Mouse (Mus musculus) heart, embryonic 16.5 days (tissue): ENCODE measurements around the gene Sema6b. TPM values are rescaled to one million over a fixed set of nuclear protein-coding genes. Genes with fewer than 3 reads are reported as not detected.
"Not testable (repeated sequence)": the region's sequence is repeated elsewhere in the genome, so short reads cannot be mapped to it uniquely, and the experiment has no call there.

Source experiments
- ATAC-seq: fragments of 200-750 bp; cut with Nextera tagmentation; replicated peaks from 2 replicates; pipeline ENCODE4 v1.8.0; 2017; ENCODE audit warnings: moderate number of reproducible peaks; ENCODE audit not compliant: insufficient read depth, low FRiP score; ENCODE audit errors: extremely low read depth
- H3K27ac ChIP-seq: fragments of 300-500 bp; sonication (generic); 2 replicates; pipeline ENCODE4 v1.5.1; 2014; ENCODE audit warnings: mild to moderate bottlenecking, low read length, control low read depth, moderate library complexity
- H3K27me3 ChIP-seq: fragments of 300-500 bp; sonication (generic); 2 replicates; pipeline ENCODE4 v1.6.1; 2014; ENCODE audit warnings: low read length, mixed read lengths; ENCODE audit not compliant: control insufficient read depth, insufficient read depth
- H3K36me3 ChIP-seq: fragments of 300-500 bp; sonication (generic); 2 replicates; pipeline ENCODE4 v1.6.1; 2014; ENCODE audit not compliant: control insufficient read depth, insufficient read depth
- H3K4me1 ChIP-seq: fragments of 300-500 bp; sonication (generic); 2 replicates; pipeline ENCODE4 v1.6.1; 2014; ENCODE audit warnings: low read length, mixed read lengths; ENCODE audit not compliant: control insufficient read depth, insufficient read depth
- H3K4me2 ChIP-seq: fragments of 300-500 bp; sonication (generic); 2 replicates; pipeline ENCODE4 v1.6.1; 2014; ENCODE audit warnings: low read depth, mild to moderate bottlenecking, control low read depth, low read length
- H3K4me3 ChIP-seq: fragments of 300-500 bp; sonication (generic); 2 replicates; pipeline ENCODE4 v1.5.1; 2014; ENCODE audit warnings: mild to moderate bottlenecking, control low read depth, low read length
- H3K9ac ChIP-seq: fragments of 300-500 bp; sonication (generic); 2 replicates; pipeline ENCODE4 v1.6.1; 2014; ENCODE audit warnings: low read length, control low read depth
- H3K9me3 ChIP-seq: fragments of 300-500 bp; sonication (generic); replicated peaks from 2 replicates; pipeline ENCODE4 v1.6.1; 2016; ENCODE audit warnings: low read length; ENCODE audit not compliant: control insufficient read depth
- WGBS: fragments of 180-500 bp; shearing (Covaris S2); extraction: QIAGEN DNeasy Blood & Tissue Kit; methylation state at CpG from one replicate; pipeline ENCODE4 v1.1.7; 2014; 5-methylcytosine and 5-hydroxymethylcytosine counted together
- polyA plus RNA-seq: library from polyadenylated mRNA; unstranded; fragments of >200 nt; fragmentation: Nextera tagmentation; extraction: Ambion mirVana; gene quantifications from 2 replicates; pipeline ENCODE4 v1.2.1, GENCODE M21; 2015

Sema6b gene
- polyA plus RNA-seq, 1 experiment from 2014 or later: 0.70 TPM

DNA sequence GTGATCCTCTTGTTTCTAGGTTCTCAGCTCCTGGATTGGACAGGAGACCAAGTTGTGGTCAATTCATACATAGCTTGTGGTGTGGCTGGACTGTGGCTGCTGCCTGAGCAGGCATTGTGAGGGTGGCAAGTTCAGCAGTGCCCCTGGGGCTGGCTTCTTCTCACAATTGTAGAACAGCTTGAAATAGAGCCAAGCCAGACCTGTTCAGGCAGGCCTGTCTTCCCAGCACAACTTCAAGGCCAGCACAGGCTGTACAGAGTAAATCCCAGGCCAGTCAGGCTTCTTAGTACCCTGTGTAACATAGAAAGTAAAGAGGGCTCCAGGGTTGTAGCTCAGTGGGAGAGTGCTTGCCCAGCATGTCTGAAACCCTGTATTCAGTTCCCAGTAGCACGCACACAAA is 47.3 kb downstream of the Sema6b start:
- no peaks in the 10 kb centered on the region for H3K27me3 ChIP-seq
- H3K4me2 ChIP-seq: no peak overlapping the region
- H3K9me3 ChIP-seq: no peaks in the 10 kb centered on the region
- ATAC-seq: no peak
- H3K27ac ChIP-seq: no peak overlapping the region
- H3K36me3 ChIP-seq: peaks cover 15% of the 10 kb centered on the region
- H3K9ac ChIP-seq: no peak overlapping the region
- no peak overlapping the region for H3K4me3 ChIP-seq
- WGBS: 94% methylated on average over 1 of the region's 1 CpGs
- H3K4me1 ChIP-seq: no peaks in the 10 kb centered on the region

DNA sequence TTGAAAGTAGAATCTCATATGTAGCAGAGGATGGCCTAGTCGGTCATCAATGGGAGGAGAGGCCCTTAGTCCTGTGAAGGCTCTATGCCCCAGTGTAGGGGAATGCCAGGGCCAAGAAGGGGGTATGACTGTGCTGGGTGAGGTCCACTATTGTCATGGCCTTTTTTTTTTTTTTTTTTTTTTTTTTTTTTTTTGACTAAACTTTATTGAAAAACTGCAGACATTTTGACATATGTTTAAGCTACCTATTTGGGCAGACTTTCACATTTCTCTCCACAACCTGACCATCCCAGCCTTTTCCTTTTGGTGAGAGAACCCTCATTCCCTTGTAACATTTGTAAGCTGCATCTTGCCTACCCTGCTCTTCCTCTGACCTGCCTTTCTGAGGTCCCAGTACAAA is 47.8 kb downstream of the Sema6b start:
- WGBS: 75% methylated on average over 1 of the region's 1 CpGs
- no peak overlapping the region for H3K27ac ChIP-seq
- H3K4me1 ChIP-seq: no peaks in the 10 kb centered on the region
- no peak for ATAC-seq
- H3K4me2 ChIP-seq: no peak overlapping the region
- H3K9ac ChIP-seq: no peak overlapping the region
- peaks cover 13% of the 10 kb centered on the region for H3K36me3 ChIP-seq
- no peaks in the 10 kb centered on the region for H3K27me3 ChIP-seq
- H3K4me3 ChIP-seq: no peak overlapping the region
- no peaks in the 10 kb centered on the region for H3K9me3 ChIP-seq

DNA sequence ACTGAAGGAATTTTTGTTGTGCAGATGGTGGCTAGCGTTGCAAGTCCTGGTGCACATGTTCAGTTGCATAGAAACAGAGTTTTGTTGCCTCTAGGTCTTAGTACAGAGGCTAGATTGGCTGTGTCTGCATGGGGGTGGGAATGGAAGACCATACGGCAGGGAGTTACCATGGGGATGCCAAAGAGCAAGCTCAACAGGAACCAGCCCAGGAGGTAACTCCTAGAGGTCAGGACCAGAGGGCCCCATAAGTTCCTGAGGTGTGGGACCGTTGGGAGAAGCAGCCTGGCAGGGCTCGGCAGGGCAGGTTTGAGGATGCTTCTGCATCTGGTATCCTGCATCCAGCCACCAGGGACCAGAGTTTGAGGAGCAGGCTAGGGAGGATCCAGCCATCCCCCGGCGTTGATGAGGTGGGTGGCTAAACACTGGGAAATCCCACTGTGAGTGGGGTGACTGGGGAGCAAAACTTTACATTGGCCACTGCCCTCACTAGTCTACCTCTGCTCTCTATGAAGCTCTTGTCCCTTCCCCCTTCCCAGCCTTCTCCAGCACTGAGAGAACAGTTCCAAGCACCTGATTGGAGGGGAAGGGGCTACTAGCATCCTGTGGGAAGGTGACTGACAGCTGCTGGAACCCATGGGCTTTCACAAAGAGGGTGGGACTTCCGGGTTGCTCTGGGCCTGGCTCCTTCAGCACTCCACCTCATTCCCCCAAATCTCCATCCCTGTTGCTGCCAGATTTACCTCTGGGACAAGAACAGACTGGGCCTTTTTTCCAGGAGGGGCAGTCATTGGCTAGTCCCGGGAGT is 59.2 kb downstream of the Sema6b start:
- H3K4me2 ChIP-seq: peak overlapping the region; percentile 85
- H3K27ac ChIP-seq: no peak overlapping the region
- peaks cover 10% of the 10 kb centered on the region; the same call in 1 of the 2 replicates for H3K36me3 ChIP-seq
- no peaks in the 10 kb centered on the region for H3K9me3 ChIP-seq
- H3K9ac ChIP-seq: peak overlapping the region; percentile 95
- ATAC-seq: no peak
- WGBS: 11% methylated on average over 8 of the region's 8 CpGs
- no peaks in the 10 kb centered on the region for H3K27me3 ChIP-seq
- peak overlapping the region; percentile 97 for H3K4me3 ChIP-seq
- peaks cover 16% of the 10 kb centered on the region for H3K4me1 ChIP-seq

DNA sequence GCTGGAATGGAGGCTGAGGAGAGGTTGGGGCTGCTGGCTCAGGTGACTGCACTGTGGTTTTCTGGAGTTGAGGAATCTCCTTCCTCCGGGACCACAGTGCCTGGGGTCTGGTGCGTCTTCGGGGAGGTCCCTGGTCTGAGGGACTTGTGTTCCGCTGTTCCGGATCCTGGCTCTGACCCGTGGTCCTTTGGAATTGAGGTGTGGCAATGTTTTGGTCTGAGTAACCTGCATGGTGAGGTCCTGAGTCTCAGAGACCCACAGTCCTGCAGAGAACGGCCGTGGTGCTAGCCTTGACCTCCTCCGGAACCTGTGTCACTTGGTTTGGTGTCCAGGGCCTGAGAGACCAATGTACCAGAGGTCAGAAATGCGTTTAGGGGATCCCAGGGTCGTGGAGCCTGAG is 60.2 kb downstream of the Sema6b start:
- H3K4me3 ChIP-seq: peak overlapping the region; percentile 97
- peak overlapping the region; percentile 79 for H3K27ac ChIP-seq
- WGBS: under 1% methylated on average over 11 of the region's 11 CpGs
- H3K27me3 ChIP-seq: no peaks in the 10 kb centered on the region
- no peak for ATAC-seq
- peak overlapping the region; percentile 85 for H3K4me2 ChIP-seq
- no peaks in the 10 kb centered on the region for H3K9me3 ChIP-seq
- peaks cover 23% of the 10 kb centered on the region for H3K4me1 ChIP-seq
- peak overlapping the region; percentile 95 for H3K9ac ChIP-seq
- H3K36me3 ChIP-seq: peaks cover 10% of the 10 kb centered on the region; the same call in 1 of the 2 replicates

DNA sequence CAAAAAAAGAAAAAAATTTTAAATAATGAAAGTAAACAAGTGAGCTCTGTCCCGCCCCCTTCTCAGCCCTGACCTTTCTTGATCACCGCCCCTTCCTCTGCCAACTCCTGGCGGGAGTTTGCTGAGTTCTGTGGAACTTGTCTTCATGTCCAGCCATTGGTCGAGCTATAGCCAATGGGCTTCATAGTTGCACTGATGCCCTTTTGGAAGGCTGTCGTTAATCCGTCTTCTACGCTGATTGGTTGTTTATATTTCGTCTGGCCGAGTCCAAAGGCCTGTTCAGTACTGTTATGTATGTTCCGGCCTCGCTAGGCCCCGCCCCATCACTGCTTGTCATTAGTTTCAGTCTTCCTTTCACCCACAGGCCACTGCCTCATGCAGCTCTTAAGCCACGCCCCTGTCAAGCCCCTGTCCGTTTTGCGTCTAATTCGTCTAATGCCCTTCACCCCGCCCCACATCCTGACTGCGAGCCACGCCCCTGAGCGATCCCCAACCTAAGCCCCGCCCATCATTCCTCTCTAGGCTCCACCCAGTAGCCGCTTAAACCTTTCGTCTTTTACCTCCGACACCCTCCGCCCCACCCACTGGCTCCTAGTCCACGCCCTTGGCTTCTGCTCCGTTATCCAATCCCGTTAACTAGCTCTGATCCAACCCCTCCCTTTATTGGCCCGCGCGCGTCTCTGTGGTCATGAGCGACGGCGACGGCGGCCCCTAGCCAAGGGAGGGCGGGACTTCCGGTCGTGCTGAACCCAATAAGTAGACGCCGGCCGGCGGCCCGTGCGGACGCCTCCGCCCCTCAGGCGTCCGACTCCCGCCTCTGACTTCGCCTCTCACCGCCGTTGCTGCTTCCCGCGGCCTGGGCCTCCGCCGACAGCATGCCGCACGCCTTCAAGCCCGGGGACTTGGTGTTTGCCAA is 61.0 kb downstream of the Sema6b start, which contains the start of gene Hdgfl2:
Gene Hdgfl2 (plus strand): TSS at position 755 of the 916 bp plus-strand sequence.
- Histone ChIP-seq H3K4me3 (peak within 1 kb of the TSS; percentile 97), H3K9me3 (no peaks in the 10 kb centered on the region), H3K9ac (peak within 1 kb of the TSS; percentile 95), H3K27ac (peak within 1 kb of the TSS; percentile 79), H3K36me3 (peaks cover 7% of the 10 kb centered on the region; the same call in 1 of the 2 replicates), H3K27me3 (no peaks in the 10 kb centered on the region), H3K4me1 (peaks cover 25% of the 10 kb centered on the region), H3K4me2 (peak within 1 kb of the TSS; percentile 85)
- ATAC-seq: peak; percentile 92
- WGBS: under 1% methylated on average over 61 of the region's 61 CpGs

DNA sequence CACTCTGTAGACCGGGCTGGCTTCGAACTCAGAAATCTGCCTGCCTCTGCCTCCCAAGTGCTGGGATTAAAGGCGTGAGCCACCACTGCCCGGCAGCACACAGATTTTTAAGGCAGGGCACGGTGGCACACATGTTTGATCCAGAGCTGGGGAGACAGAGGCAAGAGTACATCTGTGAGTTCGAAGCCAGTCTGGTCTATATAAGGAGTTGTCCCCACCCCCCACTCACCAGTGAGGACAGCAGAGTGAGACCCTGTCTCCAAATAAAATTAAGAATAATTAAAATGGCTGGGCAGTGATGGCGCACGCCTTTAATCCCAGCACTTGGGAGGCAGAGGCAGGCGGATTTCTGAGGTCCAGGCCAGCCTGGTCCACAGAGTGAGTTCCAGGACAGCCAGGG is 61.8 kb downstream of the Sema6b start:
- H3K9ac ChIP-seq, H3K9me3 ChIP-seq, ATAC-seq, H3K36me3 ChIP-seq, H3K27me3 ChIP-seq: not testable (repeated sequence)
- Histone ChIP-seq H3K4me2 (peak overlapping the region; percentile 59), H3K27ac (peak overlapping the region; percentile 78), H3K4me3 (peak overlapping the region; percentile 31), H3K4me1 (peaks cover 29% of the 10 kb centered on the region)
- 62% methylated on average over 9 of the region's 9 CpGs for WGBS

DNA sequence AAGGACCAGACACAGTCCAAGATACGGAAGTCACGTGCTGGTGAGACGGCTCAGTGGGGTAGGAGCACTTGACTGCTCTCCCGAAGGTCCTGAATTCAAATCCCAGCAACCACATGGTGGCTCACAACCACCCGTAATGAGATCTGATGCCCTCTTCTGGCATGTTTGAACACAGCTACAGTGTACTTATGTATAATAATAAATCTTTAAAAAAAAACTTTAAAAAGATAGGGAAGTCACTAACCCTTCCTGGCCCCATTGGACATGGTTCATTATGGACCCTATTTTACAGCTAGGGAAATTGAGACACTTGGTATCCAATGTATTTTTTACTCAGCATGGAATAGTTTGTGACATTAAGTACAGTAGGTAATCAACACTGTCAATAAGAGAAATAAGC is 62.6 kb downstream of the Sema6b start:
- Histone ChIP-seq H3K4me1 (peaks cover 29% of the 10 kb centered on the region), H3K36me3 (peaks cover 10% of the 10 kb centered on the region; the same call in 1 of the 2 replicates), H3K27me3 (no peaks in the 10 kb centered on the region), H3K9me3 (no peaks in the 10 kb centered on the region), H3K27ac (no peak overlapping the region), H3K4me3 (no peak overlapping the region), H3K9ac (no peak overlapping the region), H3K4me2 (no peak overlapping the region)
- ATAC-seq: no peak
- 88% methylated on average over 5 of the region's 5 CpGs for WGBS

DNA sequence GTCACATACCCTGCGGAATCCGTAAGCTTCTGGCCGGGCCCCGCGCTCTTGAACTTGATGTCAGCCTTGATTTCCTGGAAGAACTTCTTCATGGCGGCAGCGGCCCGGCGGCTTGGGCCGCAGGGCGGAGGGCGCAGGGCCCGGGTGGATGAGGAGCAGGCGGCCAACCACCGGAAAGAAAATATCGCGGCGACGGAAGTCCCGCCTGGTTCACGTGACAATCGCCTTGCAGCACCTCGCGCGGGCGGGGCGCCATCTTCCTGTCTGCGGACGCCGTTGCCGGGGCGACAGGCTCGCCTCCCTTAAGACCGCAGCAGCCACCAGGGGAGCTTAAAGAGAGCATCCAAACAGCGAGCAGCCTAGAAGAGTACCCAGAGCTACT is 65.3 kb downstream of the Sema6b start, which contains the start of gene Ubxn6:
Gene Ubxn6 (minus strand): TSS at position 202 of the 382 bp plus-strand sequence.
- Histone ChIP-seq H3K4me1 (peaks cover 13% of the 10 kb centered on the region), H3K36me3 (peaks cover 30% of the 10 kb centered on the region), H3K27me3 (no peaks in the 10 kb centered on the region), H3K4me2 (peak within 1 kb of the TSS; percentile 79), H3K27ac (peak within 1 kb of the TSS; percentile 98), H3K4me3 (peak within 1 kb of the TSS; percentile 91), H3K9ac (peak within 1 kb of the TSS; percentile 93), H3K9me3 (no peaks in the 10 kb centered on the region)
- ATAC-seq: peak; percentile 38
- WGBS: under 1% methylated on average over 35 of the region's 35 CpGs
